11 mouse cellular contexts compared by ENCODE assay signal in genomic region chr1:54306404-54306803, GRCm38 (mm10). TPM values are rescaled to one million over a fixed set of nuclear protein-coding genes. Genes with fewer than 3 reads are reported as not detected.
"Had no signal": no experiment of that assay in that cellular context is flagged by ENCODE, and none has a peak within 500 bp of the region (broad histone marks: within the 10 kb centered on the region; RNA-seq: fewer than 3 reads in every experiment).

No protein-coding gene starts in this region.

- H3K9me3 ChIP-seq: limb, embryonic 12.5 days; midbrain, embryonic 13.5 days; stomach, embryonic 15.5 days had no signal

- H3K9ac ChIP-seq: limb, embryonic 12.5 days; liver, embryonic 14.5 days; midbrain, embryonic 13.5 days; stomach, embryonic 15.5 days had no signal

- H3K4me2 ChIP-seq: limb, embryonic 12.5 days; midbrain, embryonic 13.5 days; stomach, embryonic 15.5 days had no signal

- H3K36me3 ChIP-seq: limb, embryonic 12.5 days; midbrain, embryonic 13.5 days; stomach, embryonic 15.5 days had no signal

- DNase-seq: layer of hippocampus, adult 9-11 months; liver; lung, adult 18-20 months; right cerebral cortex, postnatal 14 days; thymus, adult 2 months; thymus, postnatal 25 days had no signal

- H3K27ac ChIP-seq: limb, embryonic 12.5 days; liver, embryonic 14.5 days; midbrain, embryonic 13.5 days; stomach, embryonic 15.5 days had no signal

- H3K4me3 ChIP-seq: limb, embryonic 12.5 days; midbrain, embryonic 13.5 days; stomach, embryonic 15.5 days had no signal

- ATAC-seq: midbrain, embryonic 13.5 days had no signal

- H3K27me3 ChIP-seq: limb, embryonic 12.5 days; midbrain, embryonic 13.5 days; stomach, embryonic 15.5 days had no signal

- H3K4me1 ChIP-seq: limb, embryonic 12.5 days; midbrain, embryonic 13.5 days; stomach, embryonic 15.5 days had no signal

RNA-seq across cellular contexts. Expression of gene Ccdc150, which starts 55.9 kb away (rescaled TPM):
- total RNA-seq: left cerebral cortex, postnatal 36 days had no signal
